Mouse (Mus musculus) cerebellum, adult 9-11 months (tissue): ENCODE results near the gene Cysrt1.

Source experiments
- DNase-seq: peaks from one replicate; pipeline ENCODE4 v3.0.0; 2022

The Cysrt1 gene

GRCm38 (mm10) chr2:25242101-25242506, at the start of gene Cysrt1, which contains the start of gene Rnf208:
Cysrt1 (minus strand) TSS chr2:25242452.
Rnf208 (plus strand) TSS chr2:25242255.
- DNase-seq = peak; percentile 68

GRCm38 (mm10) chr2:25291184-25292053, 49.2 kb upstream of the Cysrt1 start:
- DNase-seq = peak; percentile 71

DNA sequence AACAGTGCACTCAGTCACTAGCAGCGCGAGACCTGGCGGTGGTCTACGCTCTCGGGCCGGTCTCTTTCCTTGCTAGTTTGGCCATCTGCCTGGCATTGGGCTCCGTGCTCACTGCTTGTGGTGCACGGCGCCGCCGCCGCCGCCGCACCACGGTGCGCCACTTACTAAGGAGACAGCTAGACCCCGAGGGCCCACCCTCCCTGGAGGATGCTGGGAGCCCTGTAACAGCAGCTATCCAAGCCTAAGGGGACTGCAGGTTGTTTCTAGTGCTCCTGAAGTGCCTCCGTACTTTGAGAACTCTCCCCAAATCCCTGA, 48.5 kb upstream of the Cysrt1 start:
- DNase-seq = peak; percentile 82

GRCm38 (mm10) chr2:25290101-25290815, 48.0 kb upstream of the Cysrt1 start:
- DNase-seq = peak; percentile 85

DNA sequence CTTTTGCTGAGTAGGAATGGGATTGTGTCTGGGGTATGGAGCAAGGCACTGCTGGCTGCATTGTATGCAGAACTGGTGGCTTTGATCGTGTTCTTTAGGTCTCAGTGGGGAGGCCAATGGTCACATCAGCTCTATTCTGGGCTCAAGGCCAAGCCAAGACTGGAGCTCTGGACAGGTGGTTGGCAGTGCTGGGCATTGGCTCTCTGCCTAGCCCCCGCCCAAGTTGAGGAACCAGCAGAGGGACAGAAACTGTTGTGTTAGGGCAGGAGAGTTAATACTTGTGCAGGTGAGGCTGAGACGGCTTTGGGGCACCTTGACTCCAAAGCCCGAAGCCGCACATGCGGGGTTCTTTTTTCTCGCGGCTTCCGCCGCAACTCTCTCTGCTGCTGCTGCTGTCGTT, 47.4 kb upstream of the Cysrt1 start, which contains the start of gene Lrrc26:
Lrrc26 (plus strand) TSS at position 265 of the 400 bp plus-strand sequence.
- peak; percentile 88 for DNase-seq

- DNase-seq = peak; percentile 60
These were observed 46.6 kb upstream of the Cysrt1 start for GRCm38 (mm10) chr2:25288734-25289345.

- peak; percentile 68 for DNase-seq
These were observed 45.8 kb upstream of the Cysrt1 start, which contains the start of gene Tmem210 for GRCm38 (mm10) chr2:25287927-25288649. Tmem210 (plus strand) TSS chr2:25288145.

- peak; percentile 72 for DNase-seq
These were observed 44.8 kb upstream of the Cysrt1 start for GRCm38 (mm10) chr2:25286837-25287636.

DNA sequence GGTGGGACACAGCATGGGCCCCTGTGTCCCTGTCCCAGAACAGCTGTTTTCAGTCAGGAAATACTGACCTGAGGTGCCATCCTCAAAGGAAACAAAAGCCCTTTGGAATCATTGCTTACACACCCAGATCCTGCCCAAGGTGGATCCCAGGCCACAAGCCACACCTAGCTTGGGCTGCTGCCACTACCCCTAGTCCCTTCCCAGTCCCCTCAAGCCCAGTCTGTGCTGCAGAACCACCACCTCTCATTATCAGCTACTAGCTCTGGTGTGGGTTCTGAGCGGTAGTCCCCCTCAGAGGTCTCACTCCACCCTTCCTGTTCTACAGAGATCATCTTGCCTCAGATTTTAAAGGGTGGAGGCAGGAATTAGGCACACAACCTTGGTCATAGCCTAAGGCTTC, 44.1 kb upstream of the Cysrt1 start:
- DNase-seq = peak; percentile 44

GRCm38 (mm10) chr2:25285551-25285950, 43.3 kb upstream of the Cysrt1 start:
- no peak for DNase-seq

DNA sequence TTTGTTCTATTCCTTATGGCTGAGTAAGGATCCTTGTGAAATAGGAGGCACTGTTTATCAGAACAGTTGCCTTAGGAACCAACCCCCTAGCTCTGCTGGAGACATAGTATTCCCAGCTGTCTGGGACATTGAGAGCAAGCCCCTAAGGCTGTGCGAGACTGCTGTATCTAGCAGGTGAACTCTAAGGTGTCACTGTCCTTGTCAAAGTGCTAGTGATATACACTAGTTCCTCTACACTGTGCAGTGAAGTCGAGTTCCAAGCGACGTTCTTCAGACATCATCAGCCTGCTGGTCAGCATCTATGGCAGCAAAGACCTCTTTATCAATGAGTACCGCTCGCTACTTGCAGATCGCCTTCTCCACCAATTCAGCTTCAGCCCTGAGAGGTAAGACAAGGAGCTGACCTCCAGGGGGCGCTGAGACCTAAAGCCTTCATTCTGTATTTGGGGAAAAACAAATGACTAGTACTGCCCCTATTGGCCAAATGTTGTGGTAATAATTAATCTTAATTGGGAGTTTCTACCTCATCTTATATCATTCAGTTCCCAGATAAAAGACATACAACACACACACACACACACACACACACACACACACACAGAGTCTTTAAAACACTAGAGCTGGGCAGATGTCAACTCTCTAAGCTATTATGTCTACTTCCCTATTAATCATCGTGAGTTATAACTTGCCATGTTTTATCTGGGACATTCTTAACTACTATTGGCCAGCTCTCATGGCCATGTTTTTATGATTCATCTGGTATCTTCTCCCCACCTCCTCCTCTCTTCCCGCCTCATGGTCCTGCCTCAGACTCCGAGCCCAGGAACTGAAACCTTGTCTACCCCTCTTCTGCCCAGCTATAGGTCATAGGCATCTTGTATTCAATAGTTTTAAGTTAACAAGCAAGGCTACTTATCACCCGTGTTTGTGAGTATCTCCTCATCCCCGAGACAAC, 37.0 kb upstream of the Cysrt1 start:
- DNase-seq = peak; percentile 82

GRCm38 (mm10) chr2:25273010-25273409, 30.8 kb upstream of the Cysrt1 start:
- no peak for DNase-seq

DNA sequence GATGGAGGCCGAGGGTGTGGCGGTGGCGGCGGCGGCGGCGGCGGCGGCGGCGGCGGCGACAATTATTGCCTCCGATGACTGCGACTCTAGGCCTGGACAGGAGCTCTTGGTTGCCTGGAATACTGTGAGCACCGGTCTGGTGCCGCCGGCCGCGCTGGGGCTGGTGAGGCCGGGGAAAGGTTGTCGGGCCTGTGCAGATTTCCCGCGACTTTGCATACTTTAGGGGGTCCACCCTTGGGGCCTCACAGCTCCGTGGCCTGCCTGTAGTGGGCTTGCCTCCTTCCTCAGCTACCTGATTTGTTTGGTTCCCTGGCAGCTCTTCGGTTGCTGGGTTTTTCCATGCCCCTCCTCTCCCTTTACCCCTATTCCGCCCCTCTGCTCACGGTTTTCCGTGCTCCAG, 30.3 kb upstream of the Cysrt1 start:
- DNase-seq = no peak

GRCm38 (mm10) chr2:25271827-25272511, 29.7 kb upstream of the Cysrt1 start, which contains the start of the genes Ssna1 and Anapc2:
Ssna1 (minus strand) TSS chr2:25272438.
Anapc2 (plus strand) TSS chr2:25272478.
- peak; percentile 97 for DNase-seq

DNA sequence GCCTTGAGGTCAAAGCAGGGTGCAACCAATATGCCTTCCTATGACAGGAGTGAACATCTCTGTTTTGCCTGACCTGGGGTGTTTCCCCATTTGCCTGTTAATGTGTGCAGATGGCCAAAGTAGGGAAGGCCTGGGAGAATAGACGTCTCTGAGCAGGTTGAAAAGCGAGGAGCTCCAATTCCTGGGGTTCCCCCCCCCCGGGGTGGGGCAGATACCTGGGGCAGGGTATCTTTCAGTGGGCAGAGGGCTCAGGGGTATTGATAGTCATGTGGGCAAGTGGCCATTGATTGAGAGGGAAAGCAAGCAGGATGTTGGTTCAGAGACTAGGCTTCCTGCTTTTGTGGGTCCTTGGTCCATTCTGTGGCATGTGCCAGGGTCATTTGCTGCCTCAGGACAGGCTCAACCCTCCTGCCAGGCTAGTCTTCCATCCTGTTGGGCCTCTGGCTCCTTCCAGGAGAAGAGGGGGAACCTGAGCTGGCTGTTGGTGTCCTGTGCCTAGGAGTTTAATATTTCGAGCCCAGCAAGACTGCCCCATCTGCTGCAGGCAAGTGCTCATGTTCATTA, 25.6 kb upstream of the Cysrt1 start:
- peak; percentile 72 for DNase-seq

- DNase-seq = peak; percentile 81
These were observed 25.0 kb upstream of the Cysrt1 start for GRCm38 (mm10) chr2:25267241-25267640.

DNA sequence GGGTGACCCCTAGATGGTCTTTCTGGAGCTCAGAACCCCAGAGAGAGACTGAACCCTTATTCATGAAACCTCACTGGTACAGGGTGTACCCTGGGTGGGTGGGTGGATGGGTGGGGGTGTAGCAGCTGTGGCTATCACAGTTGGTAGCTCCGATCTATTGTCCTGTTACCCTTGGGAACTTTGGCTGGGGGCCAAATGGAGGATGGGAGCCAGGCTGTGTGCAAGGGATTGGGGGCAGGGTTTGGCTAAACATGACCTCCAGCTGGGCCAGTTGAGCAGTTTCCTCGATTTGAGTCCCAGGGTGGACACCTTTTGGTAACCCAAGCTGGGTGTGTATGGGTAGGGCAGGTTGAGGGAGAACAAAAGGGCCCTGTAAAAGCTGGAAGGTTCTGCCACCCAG, 24.5 kb upstream of the Cysrt1 start:
- peak; percentile 88 for DNase-seq

GRCm38 (mm10) chr2:25265897-25266656, 23.8 kb upstream of the Cysrt1 start:
- peak; percentile 99 for DNase-seq

- peak; percentile 95 for DNase-seq
These were observed 22.6 kb upstream of the Cysrt1 start for GRCm38 (mm10) chr2:25264851-25265250.
